Mouse (Mus musculus) forebrain, embryonic 10.5 days (tissue): ENCODE results near the gene Lrrc58. TPM values are rescaled to one million over a fixed set of nuclear protein-coding genes. Genes with fewer than 3 reads are reported as not detected.

Experiments used
- DNase-seq: peaks from one replicate; pipeline ENCODE4 v3.0.0-alpha.2; 2017; ENCODE audit warnings: low spot score; ENCODE audit errors: extremely low spot score
- H3K27ac ChIP-seq: fragments of 300-500 bp; sonication (generic); 2 replicates; pipeline ENCODE4 v1.5.1; 2016; ENCODE audit warnings: mild to moderate bottlenecking
- H3K27me3 ChIP-seq: fragments of 300-500 bp; sonication (generic); 2 replicates; pipeline ENCODE4 v1.6.1; 2016; ENCODE audit warnings: mild to moderate bottlenecking; ENCODE audit not compliant: poor library complexity, severe bottlenecking
- H3K36me3 ChIP-seq: fragments of 300-500 bp; sonication (generic); replicated peaks from 2 replicates; pipeline ENCODE4 v1.6.1; 2016; ENCODE audit warnings: mild to moderate bottlenecking, moderate library complexity
- H3K4me1 ChIP-seq: fragments of 300-500 bp; sonication (generic); 2 replicates; pipeline ENCODE4 v1.6.1; 2016
- H3K4me3 ChIP-seq: fragments of 300-500 bp; sonication (generic); 2 replicates; pipeline ENCODE4 v1.5.1; 2016; ENCODE audit warnings: mild to moderate bottlenecking, moderate library complexity
- H3K9me3 ChIP-seq: fragments of 300-500 bp; sonication (generic); 2 replicates; pipeline ENCODE4 v1.6.1; 2016; ENCODE audit warnings: mild to moderate bottlenecking, moderate library complexity
- WGBS: fragments of 180-500 bp; shearing (Covaris S2); methylation state at CpG from one replicate; pipeline ENCODE4 v1.1.7; 2016; 5-methylcytosine and 5-hydroxymethylcytosine counted together
- polyA plus RNA-seq: library from polyadenylated mRNA; unstranded; fragments of >200 nt; fragmentation: Nextera tagmentation; extraction: Ambion mirVana; gene quantifications from 2 replicates; pipeline ENCODE4 v1.2.1, GENCODE M21; 2016

The Lrrc58 gene
- polyA plus RNA-seq, 1 experiment from 2014 or later = 55.3 TPM

DNA sequence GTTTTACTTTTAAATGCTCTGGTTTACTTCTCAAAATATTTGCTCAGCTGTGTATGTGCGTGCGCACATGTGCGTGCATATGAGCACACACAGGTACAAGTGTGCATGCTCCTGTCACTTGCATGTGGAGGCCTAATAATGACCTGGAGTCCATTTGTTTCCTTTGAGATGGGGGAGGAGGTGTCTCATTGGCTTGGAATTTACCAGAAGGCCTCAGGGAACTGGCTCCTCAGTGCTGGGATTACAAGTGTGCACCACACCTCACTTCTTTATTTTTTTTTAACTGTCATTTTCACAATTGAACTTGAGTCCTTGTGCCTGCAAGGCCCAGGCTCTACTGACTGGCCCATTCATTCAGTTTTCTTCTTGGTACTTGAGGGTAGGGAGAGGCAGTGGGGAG is 9.2 kb downstream of the Lrrc58 start:
- 97% methylated on average over 3 of the region's 3 CpGs for WGBS
- Histone ChIP-seq H3K36me3 (peaks cover 81% of the 10 kb centered on the region), H3K27me3 (no peaks in the 10 kb centered on the region), H3K27ac (no peak overlapping the region), H3K4me3 (no peak overlapping the region), H3K9me3 (no peaks in the 10 kb centered on the region), H3K4me1 (peaks cover 6% of the 10 kb centered on the region; the same call in 1 of the 2 replicates)
- DNase-seq = no peak

DNA sequence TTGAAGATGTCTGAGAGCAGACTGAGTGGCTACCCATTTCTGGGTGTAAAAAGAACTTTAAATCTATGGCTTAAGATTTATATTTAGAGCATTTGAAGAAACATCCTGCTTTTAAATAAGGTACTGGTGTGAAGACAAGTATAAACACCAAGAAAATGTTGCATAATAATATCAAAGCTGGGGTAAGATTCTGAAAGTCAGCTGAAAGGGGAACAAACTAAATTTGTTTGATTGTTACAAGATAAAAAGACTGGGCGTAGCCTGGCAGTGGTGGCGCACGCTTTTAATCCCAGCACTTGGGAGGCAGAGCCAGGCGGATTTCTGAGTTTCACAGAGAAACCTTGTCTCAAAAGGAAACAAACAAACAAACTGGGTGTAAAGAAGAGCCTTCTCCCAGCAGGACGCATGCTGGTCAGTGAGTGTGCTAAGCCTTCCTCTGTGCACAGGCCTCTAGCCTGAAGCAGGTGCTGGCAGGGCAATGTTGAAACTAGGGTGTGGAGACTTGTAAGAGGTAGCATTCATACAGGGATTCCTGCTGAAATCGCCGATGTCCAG is 10.8 kb downstream of the Lrrc58 start:
- Histone ChIP-seq H3K4me1 (peaks cover 6% of the 10 kb centered on the region; the same call in 1 of the 2 replicates), H3K9me3 (no peaks in the 10 kb centered on the region), H3K27me3 (no peaks in the 10 kb centered on the region), H3K4me3 (no peak overlapping the region), H3K36me3 (peaks cover 84% of the 10 kb centered on the region), H3K27ac (no peak overlapping the region)
- no peak for DNase-seq
- 86% methylated on average over 7 of the region's 7 CpGs for WGBS

DNA sequence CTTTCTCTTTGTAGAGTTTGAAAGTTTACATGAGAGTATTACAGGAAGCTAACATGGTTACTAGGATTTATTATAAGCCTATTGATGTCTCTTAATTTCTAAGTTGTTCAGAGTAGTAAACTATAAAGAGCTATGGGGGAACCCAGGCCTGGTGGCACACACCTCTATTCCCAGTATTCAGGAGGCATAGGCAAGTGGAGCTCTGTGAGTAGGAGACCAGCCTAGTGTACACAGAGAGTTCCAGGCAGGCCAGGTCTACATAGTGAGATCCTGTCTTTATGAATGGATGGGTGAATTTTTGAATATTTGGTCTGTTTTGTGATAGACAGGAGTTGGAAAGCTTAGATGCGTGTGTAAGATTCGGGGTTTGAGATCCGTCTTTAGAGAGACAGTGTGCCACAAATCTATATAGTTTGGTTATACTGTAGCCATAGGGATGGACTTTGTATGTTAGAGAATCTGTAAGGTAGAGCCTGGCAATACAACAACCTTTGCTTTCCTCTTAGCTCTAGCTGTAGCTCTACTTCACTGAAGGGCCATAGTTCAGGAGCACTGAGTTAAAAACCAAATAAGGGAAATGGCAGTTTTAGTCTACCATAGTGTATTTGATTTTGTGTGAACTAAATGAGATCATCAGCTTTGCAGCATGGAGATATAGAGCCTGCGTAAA is 11.7 kb downstream of the Lrrc58 start:
- no peak overlapping the region for H3K4me3 ChIP-seq
- DNase-seq = no peak
- WGBS = 94% methylated on average over 4 of the region's 4 CpGs
- H3K36me3 ChIP-seq = peaks cover 85% of the 10 kb centered on the region
- H3K27ac ChIP-seq = no peak overlapping the region
- 0 out of 2 replicates have a peak, but pooled peaks cover 2% of the 10 kb centered on the region for H3K4me1 ChIP-seq
- H3K27me3 ChIP-seq = no peaks in the 10 kb centered on the region
- no peaks in the 10 kb centered on the region for H3K9me3 ChIP-seq

DNA sequence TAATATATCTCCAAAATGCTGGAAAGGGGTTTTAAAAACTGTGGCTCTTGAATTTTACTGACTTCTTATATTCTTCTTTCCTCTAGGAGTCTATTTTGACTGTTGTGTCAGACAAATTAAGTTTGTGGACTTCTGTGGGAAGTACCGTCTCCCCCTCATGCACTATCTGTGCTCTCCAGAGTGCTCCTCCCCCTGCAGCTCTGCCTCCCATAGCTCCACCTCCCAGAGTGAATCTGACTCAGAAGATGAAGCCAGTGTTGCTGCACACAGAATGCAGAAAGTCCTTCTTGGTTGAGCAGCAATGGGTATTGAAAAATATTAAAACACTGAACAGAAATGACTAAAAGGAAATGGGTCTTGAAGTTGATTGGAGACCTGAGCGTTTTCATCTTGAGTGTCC is 13.0 kb downstream of the Lrrc58 start:
- Histone ChIP-seq H3K4me1 (no peaks in the 10 kb centered on the region), H3K9me3 (no peaks in the 10 kb centered on the region), H3K27me3 (no peaks in the 10 kb centered on the region), H3K27ac (no peak overlapping the region), H3K4me3 (no peak overlapping the region), H3K36me3 (peaks cover 87% of the 10 kb centered on the region)
- 87% methylated on average over 2 of the region's 2 CpGs for WGBS
- no peak for DNase-seq

DNA sequence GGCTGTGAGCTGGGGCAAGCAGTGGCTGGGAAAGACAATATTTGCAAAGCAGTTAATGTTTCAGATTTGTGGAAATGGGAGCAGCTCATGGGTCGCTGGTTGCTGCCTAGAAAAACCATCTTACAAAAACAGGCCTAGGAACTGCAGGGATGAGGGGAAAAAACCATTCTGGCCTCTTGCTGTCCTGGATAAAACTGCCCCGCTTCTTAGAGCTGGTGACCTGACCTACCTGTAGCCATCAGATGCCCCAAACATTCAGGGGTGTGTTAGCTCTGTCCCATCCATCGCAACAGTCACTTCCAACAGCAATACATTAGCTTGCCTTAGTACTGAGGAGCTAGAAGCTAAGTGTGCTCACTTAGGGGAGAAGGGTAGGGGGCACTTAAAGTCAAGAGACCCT is 20.8 kb downstream of the Lrrc58 start:
- Histone ChIP-seq H3K4me1 (peaks cover 17% of the 10 kb centered on the region), H3K27ac (no peak overlapping the region), H3K9me3 (no peaks in the 10 kb centered on the region), H3K27me3 (no peaks in the 10 kb centered on the region), H3K4me3 (no peak overlapping the region), H3K36me3 (peaks cover 18% of the 10 kb centered on the region)
- 92% methylated on average over 3 of the region's 3 CpGs for WGBS
- no peak for DNase-seq

DNA sequence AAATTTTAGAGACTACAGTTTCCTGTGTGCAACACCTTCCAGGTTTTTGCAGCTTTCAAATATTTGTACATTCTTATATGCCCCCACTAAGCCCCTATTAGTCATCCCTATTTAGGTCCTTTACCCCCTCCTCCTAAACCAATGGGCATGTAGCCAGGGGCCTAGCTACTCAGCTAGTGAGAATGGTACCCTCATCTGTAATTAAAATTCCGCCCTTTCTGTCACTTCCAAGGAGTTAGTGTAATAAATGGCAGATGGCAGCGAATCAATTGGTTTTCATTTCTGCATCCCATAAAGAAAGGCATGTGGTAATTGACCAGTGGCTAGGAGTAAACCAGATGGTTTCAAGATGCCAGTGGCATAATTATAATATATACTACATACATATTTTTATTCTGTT is 24.5 kb downstream of the Lrrc58 start:
- Histone ChIP-seq H3K4me1 (peaks cover 17% of the 10 kb centered on the region), H3K27ac (no peak overlapping the region), H3K9me3 (no peaks in the 10 kb centered on the region), H3K27me3 (no peaks in the 10 kb centered on the region), H3K36me3 (peaks cover 3% of the 10 kb centered on the region; the same call in 1 of the 2 replicates), H3K4me3 (no peak overlapping the region)
- DNase-seq = no peak
- 78% methylated on average over 2 of the region's 2 CpGs for WGBS

DNA sequence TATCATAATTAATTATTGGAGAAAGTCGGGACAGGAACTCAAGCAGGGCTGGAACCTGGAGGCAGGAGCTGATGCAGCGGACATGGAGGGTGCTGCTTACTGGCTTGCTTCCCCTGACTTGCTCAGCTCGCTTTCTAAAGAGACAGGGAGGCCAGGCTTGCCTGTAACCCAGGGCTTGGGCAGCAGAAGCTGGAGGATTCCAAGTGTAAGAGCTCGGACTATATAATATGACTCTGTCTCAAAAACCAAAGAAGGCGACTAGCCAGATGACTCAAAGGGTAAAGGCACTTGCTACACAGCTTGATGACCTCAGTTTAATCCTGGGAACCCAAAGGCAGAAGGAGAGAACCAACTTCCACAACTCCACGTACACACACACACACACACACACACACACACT is 25.2 kb downstream of the Lrrc58 start:
- 71% methylated on average over 6 of the region's 6 CpGs for WGBS

DNA sequence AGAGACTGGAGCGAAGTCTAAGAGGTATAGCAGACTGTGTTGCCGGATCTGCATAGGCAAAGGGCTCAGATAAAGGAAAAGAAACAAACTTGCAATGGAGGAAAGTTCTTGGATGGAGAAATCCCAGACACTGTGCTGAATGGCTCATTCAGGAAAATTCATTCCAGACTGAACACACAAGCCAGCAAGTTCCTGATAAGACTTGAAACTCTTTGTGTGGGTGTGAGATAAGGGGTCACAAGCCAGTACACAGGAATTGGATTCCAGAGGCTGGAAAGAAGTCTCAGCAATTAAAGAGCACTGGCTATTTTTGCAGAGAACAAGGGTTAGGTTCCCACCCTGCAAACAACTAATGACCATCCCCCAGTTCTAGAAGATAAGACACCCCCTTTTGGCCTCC is 25.8 kb downstream of the Lrrc58 start:
- Histone ChIP-seq H3K27me3 (no peaks in the 10 kb centered on the region), H3K4me3 (no peak overlapping the region), H3K9me3 (no peaks in the 10 kb centered on the region), H3K27ac (no peak overlapping the region), H3K36me3 (0 out of 2 replicates have a peak, but pooled peaks cover under 1% of the 10 kb centered on the region), H3K4me1 (peaks cover 17% of the 10 kb centered on the region)
- 89% methylated on average over 2 of the region's 2 CpGs for WGBS
- DNase-seq = no peak

More for the DNA sequence above, 25.2 kb downstream of the Lrrc58 start:
- peaks cover 17% of the 10 kb centered on the region for H3K4me1 ChIP-seq
- peak overlapping the region; percentile 31; the same call in 1 of the 2 replicates for H3K27ac ChIP-seq
- no peak for DNase-seq
- H3K9me3 ChIP-seq = no peaks in the 10 kb centered on the region
- H3K36me3 ChIP-seq = peaks cover 3% of the 10 kb centered on the region; the same call in 1 of the 2 replicates
- H3K4me3 ChIP-seq = no peak overlapping the region
- no peaks in the 10 kb centered on the region for H3K27me3 ChIP-seq

DNA sequence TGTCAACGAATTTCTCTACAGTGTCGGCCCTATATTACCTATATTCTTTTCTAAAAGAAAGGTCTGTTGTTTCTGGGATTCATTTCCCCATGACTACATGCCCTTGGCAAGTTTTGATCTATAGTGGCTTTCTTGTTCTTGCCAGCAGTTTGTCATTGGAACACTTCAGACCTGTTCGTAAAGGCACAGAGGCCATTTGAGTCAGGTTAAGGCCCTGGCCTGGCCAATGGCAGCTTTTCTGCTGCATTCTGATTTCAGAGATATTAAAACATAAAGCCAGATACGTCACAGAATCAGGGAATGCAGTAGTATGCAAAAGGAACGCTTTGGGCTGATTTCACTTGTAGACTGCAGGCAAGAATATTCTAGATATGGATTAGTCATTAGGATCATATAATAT is 30.6 kb downstream of the Lrrc58 start:
- H3K4me3 ChIP-seq = no peak overlapping the region
- H3K27me3 ChIP-seq = no peaks in the 10 kb centered on the region
- DNase-seq = no peak
- H3K36me3 ChIP-seq = no peaks in the 10 kb centered on the region
- no peak overlapping the region for H3K27ac ChIP-seq
- H3K4me1 ChIP-seq = peaks cover 10% of the 10 kb centered on the region
- WGBS = 82% methylated on average over 5 of the region's 5 CpGs
- no peaks in the 10 kb centered on the region for H3K9me3 ChIP-seq

DNA sequence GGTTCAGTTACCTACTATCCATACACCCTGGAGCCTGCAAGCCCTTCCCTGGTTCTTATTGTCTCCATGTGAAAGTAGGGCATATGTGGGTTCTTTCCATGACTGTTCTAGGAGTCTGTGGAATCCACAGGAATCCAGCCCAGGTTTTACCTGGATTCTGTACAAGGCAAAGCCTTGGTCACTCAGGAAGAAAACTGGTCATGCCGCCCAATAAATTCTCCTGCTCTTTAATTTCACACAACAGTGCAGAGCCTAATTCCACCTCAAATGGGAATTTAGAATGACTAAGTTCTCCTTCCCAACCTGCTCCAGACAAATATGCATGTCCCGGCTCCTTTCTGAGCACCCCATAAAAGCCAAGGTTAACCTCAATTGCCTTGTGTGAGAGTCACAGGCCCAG is 31.2 kb downstream of the Lrrc58 start:
- peaks cover 10% of the 10 kb centered on the region for H3K4me1 ChIP-seq
- no peaks in the 10 kb centered on the region for H3K9me3 ChIP-seq
- WGBS = 44% methylated on average over 2 of the region's 2 CpGs
- H3K36me3 ChIP-seq = no peaks in the 10 kb centered on the region
- H3K27me3 ChIP-seq = no peaks in the 10 kb centered on the region
- DNase-seq = no peak
- no peak overlapping the region for H3K4me3 ChIP-seq
- H3K27ac ChIP-seq = no peak overlapping the region

DNA sequence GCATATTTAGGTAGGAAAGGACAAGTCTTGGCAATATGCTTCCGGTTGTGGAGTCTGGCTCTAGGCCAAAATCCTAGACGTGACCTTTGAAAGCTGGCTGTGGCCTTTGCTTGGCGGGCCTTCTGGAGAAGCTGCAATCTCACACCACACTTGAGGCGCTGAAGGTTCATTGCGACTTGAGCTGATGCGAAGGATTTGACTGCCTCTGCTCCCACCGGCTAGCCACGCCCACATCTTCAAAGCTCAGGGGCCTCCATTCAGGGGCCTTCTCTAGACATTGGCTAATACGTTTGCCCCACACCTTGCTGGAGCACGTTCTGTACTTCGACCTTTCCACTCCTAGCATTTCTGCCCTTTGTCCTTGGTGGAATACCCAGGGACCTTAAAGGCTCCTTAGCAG is 33.1 kb downstream of the Lrrc58 start:
- Histone ChIP-seq H3K9me3 (no peaks in the 10 kb centered on the region), H3K36me3 (no peaks in the 10 kb centered on the region), H3K27ac (no peak overlapping the region), H3K27me3 (no peaks in the 10 kb centered on the region), H3K4me3 (no peak overlapping the region), H3K4me1 (peaks cover 10% of the 10 kb centered on the region)
- no peak for DNase-seq
- 48% methylated on average over 11 of the region's 11 CpGs for WGBS

DNA sequence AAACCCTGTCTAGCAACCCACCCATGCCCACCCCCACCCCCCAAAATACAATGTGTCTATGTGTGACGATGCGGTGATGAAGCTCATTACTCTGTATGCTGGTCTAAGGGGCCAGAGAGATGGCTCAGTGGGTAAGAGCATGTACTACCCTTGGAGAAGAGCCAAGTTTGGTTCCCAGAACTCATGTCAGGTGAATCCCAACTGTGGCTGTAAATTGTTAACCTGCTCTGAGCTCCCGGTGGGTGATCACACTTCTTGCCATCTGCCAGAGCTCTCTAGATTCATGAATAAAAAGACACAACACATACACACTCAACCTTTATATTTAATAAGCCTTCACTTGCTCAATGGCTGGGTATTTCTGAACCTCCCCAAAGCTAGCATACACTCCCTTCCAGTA is 38.3 kb downstream of the Lrrc58 start:
- H3K27me3 ChIP-seq = no peaks in the 10 kb centered on the region
- peaks cover 5% of the 10 kb centered on the region for H3K4me1 ChIP-seq
- no peaks in the 10 kb centered on the region for H3K9me3 ChIP-seq
- H3K27ac ChIP-seq = no peak overlapping the region
- DNase-seq = no peak
- 97% methylated on average over 3 of the region's 3 CpGs for WGBS
- H3K36me3 ChIP-seq = no peaks in the 10 kb centered on the region
- H3K4me3 ChIP-seq = no peak overlapping the region

DNA sequence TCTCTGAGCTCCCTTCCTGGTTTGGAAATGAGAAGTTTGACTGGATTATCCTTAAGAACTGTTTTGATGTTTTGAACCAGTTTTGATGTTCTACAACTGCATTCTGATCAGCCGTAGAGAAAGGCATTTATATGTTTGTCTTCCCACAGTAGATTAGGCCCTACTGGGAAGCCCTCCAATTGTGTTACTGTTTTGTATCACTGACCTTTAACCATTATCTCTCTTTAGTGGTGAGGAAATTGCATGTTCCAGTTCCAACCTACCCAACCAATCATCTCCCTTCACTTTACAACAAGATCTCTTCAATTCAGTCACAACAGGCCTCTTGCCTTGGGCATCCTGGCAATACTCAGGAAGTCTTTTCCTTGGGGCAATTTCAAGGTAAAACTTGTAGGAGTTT is 42.9 kb downstream of the Lrrc58 start:
- no peaks in the 10 kb centered on the region for H3K36me3 ChIP-seq
- no peaks in the 10 kb centered on the region for H3K9me3 ChIP-seq
- no peak overlapping the region for H3K27ac ChIP-seq
- H3K27me3 ChIP-seq = peaks cover 20% of the 10 kb centered on the region
- H3K4me3 ChIP-seq = no peak overlapping the region
- H3K4me1 ChIP-seq = peaks cover 21% of the 10 kb centered on the region
- no peak for DNase-seq
- 87% methylated on average over 1 of the region's 1 CpGs for WGBS
